Mouse (Mus musculus) induced T-regulatory cell, adult 2 months (primary cell): ENCODE data around the gene Aif1l.
A peak's percentile ranks its signal among the peaks of the same experiment; 100 is the strongest.

ENCODE experiments used
- DNase-seq: peaks from one replicate; pipeline ENCODE4 v3.0.0-alpha.2; 2012; ENCODE audit warnings: low read depth

The Aif1l gene

GRCm38 (mm10) chr2:31950058-31950871 lies at the start of gene Aif1l:
Aif1l (plus strand) TSS chr2:31950139.
- DNase-seq = peak; percentile 60

DNA sequence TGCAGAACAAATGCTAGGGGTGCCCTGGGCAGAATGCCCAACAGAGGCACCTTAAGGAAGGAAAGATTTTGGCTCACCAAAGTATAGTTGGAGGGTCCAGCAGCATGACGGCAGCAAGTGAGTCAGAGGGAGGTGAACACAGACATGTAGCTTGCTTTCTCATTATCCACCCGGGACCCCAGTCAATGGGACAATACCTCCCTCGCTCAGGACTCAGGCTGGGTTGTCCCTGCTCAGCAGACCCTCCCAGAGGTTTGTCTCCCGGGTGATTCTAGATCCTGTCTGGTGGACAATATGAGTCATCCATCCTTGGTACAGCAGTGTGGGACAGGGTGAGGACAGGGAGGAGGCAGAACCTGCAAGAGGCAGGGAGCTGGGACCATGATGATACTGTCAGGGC lies 49.0 kb upstream of the Aif1l start:
- no peak for DNase-seq

GRCm38 (mm10) chr2:31901659-31902362 lies 48.1 kb upstream of the Aif1l start:
- DNase-seq = no peak

- DNase-seq = no peak
Observed at GRCm38 (mm10) chr2:31904089-31904488, 45.9 kb upstream of the Aif1l start.

DNA sequence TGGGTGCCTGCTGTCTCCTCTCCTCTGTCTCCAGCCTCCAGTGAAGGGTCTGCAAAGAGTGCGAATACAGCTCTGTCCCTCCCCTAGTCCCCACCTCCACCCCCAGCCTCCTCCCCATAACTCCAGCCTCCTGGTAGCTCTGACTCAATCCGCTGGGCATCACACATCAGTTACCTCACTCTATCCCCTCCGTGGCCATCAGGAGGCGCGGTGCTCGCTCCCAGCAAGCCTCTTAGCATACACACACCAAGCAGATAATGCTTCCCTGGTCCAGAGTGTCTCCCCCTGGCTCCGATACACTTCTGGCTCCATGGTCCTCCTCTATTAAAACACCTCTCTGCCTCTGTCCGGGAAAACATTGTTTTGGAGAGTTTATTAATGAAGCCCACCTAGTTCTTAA lies 45.3 kb upstream of the Aif1l start:
- no peak for DNase-seq

DNA sequence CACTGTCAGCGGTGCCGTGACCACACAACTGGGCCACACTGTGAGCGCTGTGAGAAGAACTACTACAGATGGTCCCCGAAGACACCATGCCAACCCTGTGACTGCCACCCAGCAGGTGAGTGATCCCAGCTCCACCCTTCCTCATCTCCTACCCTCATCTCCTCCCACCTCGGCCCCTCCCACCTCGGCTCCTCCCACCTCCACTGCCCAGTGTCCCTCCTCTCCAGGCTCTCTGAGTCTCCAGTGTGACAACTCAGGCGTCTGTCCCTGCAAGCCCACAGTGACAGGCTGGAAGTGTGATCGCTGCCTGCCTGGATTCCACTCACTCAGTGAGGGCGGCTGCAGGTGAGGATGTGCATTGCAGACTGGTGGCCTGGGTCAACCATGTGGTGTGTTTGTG lies 44.3 kb upstream of the Aif1l start:
- DNase-seq = no peak

- DNase-seq = no peak
Observed at GRCm38 (mm10) chr2:31906407-31906806, 43.5 kb upstream of the Aif1l start.

GRCm38 (mm10) chr2:31912575-31912974 lies 37.4 kb upstream of the Aif1l start:
- peak; percentile 16 for DNase-seq

DNA sequence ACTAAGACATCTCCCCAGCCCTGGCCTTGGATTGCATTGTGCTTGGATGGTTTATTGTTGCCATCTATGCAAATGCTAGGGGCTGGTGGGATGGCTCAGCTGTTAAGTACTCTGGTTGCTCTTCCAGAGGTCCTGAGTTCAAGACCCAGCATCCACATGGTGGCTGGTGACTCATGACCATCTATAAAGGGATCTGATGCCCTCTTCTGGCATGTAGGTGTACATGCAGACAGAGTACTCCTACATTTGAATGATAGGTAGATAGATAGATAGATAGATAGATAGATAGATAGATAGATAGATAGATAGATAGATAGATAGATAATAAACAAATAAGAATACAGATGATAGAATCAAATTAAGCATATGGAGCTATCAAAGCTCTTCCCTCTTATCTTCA lies 35.7 kb upstream of the Aif1l start:
- DNase-seq = peak; percentile 28

DNA sequence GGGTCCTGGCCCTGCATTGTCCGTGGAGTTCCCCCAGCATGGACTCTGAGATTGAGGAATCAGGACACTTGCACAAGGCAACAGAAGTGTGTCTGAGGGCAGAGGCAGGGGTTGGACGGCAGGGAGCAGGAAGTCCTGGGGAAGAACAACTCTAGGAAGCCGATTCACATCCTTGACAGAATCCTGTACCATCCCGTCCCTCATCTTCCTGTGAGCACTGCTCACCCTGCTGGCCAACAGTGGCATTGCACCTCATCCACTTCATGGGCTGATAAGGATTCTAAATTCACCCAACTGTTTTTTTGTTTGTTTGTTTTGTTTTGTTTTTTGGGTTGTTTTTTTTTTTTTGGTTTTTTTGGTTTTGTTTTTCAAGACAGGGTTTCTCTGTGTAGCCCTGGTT lies 34.8 kb upstream of the Aif1l start:
- DNase-seq = peak; percentile 84

GRCm38 (mm10) chr2:31917636-31918035 lies 32.3 kb upstream of the Aif1l start:
- peak; percentile 45 for DNase-seq

- no peak for DNase-seq
Observed at GRCm38 (mm10) chr2:31923645-31924044, 26.3 kb upstream of the Aif1l start.

- DNase-seq = no peak
Observed at GRCm38 (mm10) chr2:31924811-31925210, 25.1 kb upstream of the Aif1l start.

DNA sequence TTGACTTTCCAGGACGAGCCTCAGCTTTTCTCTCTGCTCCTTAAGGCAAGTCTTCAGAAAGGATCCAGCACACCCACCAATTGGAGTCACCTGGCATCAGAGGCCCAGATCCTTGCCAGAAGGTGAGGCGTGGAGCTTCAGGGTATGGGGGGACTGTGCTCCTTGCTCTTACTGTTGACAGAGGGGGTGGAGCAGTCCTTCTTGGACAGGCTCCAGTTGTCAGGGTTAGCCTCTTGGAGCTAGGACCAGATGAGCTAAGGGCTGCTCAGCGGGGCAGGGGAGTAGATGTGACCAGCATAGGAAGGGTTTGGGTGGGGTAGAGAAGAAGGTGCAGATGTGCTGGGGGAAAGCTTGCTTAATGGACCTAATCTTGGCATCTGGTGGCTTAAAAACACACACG lies 24.0 kb upstream of the Aif1l start:
- DNase-seq = no peak

DNA sequence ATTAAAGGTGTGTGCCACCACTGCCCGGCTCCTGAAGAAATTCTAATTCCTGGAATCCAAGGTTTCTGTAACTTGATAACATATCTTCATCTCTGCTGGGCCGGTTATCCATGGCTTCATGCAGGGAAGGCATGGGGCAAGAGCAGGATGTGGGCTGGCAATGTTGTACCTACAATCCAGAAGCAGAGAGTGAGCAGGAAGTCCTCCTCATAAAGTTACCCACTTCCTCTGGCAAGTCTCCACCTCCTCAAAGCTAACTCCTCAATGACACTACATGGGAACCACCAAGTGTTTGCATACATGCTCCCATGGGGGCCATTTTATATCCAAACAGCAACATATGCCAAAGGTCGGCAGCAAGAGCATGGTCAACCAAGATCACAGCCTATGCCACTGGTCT lies 20.3 kb upstream of the Aif1l start:
- peak; percentile 44 for DNase-seq

- no peak for DNase-seq
Observed at GRCm38 (mm10) chr2:31934551-31934950, 15.4 kb upstream of the Aif1l start.

DNA sequence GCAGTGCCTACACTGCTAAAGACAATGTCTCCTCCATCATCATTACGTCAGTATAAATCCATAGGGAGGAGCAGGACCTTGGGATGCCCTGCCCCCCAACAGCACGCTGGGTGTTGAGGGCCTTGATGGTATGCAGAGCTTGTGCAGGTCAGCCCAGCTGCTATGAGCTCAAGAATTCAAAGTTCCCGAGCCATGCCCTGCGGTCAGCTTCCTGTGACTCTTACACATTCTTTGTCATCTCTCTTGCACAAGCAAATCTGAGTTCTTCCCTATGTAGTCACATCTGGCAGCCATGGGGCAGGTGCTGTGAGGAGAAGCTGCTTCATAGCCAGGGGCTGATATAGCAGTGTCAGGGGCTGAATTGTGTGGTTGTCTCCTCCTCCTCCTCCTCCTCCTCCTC lies 14.9 kb upstream of the Aif1l start:
- DNase-seq = no peak

GRCm38 (mm10) chr2:31938298-31938697 lies 11.6 kb upstream of the Aif1l start:
- no peak for DNase-seq

GRCm38 (mm10) chr2:31943011-31943410 lies 6.9 kb upstream of the Aif1l start:
- no peak for DNase-seq

- no peak for DNase-seq
Observed at GRCm38 (mm10) chr2:31945580-31945979, 4.4 kb upstream of the Aif1l start.

DNA sequence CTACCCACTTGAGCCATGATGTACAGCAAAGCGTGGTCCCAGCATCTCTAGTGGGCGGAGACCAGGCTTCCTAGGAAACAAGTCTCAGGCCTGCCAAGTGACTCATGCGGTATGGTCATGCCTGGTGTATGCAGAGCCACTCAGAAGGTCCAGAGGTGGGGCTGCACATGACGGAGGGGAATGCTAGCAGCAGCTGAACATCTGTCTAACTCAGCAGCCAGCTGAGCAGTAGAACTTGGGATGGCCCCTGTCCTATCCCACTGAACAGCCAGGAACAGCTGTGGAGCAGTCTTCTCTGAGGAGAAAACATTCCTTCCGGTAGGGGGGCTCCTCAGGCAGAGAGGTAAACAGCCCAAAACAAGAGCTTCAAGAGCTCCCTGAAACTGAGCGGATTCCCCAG lies 1.5 kb upstream of the Aif1l start:
- DNase-seq = no peak

DNA sequence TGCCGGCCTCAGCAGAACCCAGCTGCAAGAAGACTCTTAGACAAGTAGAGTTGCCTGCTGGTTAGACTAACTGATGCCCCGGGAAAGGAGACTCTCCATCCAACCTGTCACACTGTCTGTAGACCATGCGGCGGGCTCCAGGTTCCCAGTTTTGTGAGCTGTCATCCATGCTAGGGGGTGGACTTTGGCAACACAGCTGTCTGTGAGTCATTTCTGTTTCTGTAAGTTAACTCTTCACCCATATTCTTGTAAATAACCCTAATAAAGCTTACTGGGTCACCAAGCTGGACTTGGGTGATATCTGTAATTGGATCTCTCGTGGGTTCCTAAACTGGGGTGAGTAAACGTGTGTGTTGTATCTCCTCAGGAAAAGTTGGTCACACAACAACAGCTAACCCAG lies 1.1 kb upstream of the Aif1l start:
- DNase-seq = no peak

- DNase-seq = peak; percentile 18
Observed at GRCm38 (mm10) chr2:31950966-31951365, 1.0 kb downstream of the Aif1l start.

DNA sequence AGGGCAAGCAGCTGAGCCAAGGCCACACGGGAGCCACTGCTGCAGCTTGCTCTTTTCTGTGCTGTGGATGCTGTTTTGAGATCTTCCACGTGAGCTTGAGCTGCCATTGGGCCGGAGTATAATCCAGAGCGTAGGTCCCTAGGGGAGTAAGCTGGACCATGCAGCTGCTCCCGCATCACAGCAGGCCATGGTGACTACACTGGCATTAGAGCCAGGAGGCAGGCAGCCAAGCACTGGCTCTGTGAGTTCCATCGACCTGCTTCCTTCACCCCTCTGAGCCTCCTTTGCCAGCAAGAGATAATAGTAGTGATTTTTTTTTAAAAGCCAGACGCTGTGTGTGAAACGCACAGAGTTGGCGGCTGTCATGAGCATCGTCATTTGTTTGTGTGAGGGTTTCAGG lies 2.3 kb downstream of the Aif1l start:
- DNase-seq = no peak
